Mouse (Mus musculus): ENCODE measurements around the gene Agtr1a. TPM values are rescaled to one million over a fixed set of nuclear protein-coding genes. Genes with fewer than 3 reads are reported as not detected.

The Agtr1a gene
- total and polyA plus RNA-seq, 2 experiments: 45.2 to 86.5 TPM

DNA sequence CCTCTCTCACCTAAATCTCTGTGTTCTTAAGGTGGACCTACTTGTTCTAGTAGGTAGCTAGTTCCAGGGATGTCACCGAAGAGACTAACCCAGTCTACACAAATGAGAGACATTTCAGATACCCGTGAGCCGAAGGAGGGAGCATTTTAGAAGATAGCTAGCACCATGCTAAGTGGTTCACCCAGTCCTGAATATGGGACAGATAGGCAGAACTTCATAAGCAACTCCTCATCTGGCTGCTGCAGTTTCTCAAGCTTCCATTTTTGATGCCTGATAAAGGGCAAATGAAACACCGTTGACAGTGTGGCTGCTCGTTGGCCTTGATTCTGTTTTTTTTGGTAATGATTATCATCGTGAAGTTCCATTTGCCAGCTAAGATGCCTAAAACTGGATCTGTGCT is 25.8 kb downstream of the Agtr1a start:
- Histone ChIP-seq H3K9ac (ENCODE audit: low read depth, low read length) (no peak overlapping the region), H3K79me2 (ENCODE audit: control insufficient read depth, insufficient read depth, low read length) (peaks cover 9% of the 10 kb centered on the region; the same call in 1 of the 2 replicates), H3K4me3 (ENCODE audit: insufficient read depth, low read depth, low read length) (no peak overlapping the region), H3K27me3 (ENCODE audit: control insufficient read depth, insufficient read depth, low read length) (no peaks in the 10 kb centered on the region), H3K27ac (replicated peaks; ENCODE audit: insufficient read depth, low read depth, low read length) (no peak overlapping the region), H3K36me3 (ENCODE audit: control insufficient read depth, insufficient read depth, low read length) (no peaks in the 10 kb centered on the region), H3K4me1 (ENCODE audit: control insufficient read depth, insufficient read depth, low read length) (peaks cover 21% of the 10 kb centered on the region)
- 53% methylated on average over 6 of the region's 6 CpGs for WGBS
- TF ChIP-seq POLR2A (IDR thresholded peaks at IDR 0.05; ENCODE audit: extremely low read depth, insufficient read depth, low read length) (no peak), CTCF (IDR thresholded peaks at IDR 0.05; ENCODE audit: low read depth, low read length) (no peak)
- peak; percentile 59 for DNase-seq (ENCODE audit: extremely low read depth, low read depth, low spot score)

- peaks cover 6% of the 10 kb centered on the region; the same call in 1 of the 2 replicates for H3K79me2 ChIP-seq (ENCODE audit: control insufficient read depth, insufficient read depth, low read length)
- no peak for DNase-seq (ENCODE audit: extremely low read depth, low read depth, low spot score)
- 70% methylated on average over 11 of the region's 11 CpGs for WGBS
- H3K4me3 ChIP-seq (ENCODE audit: insufficient read depth, low read depth, low read length): no peak overlapping the region
- H3K9ac ChIP-seq (ENCODE audit: low read depth, low read length): no peak overlapping the region
- peaks cover 16% of the 10 kb centered on the region for H3K4me1 ChIP-seq (ENCODE audit: control insufficient read depth, insufficient read depth, low read length)
- no peaks in the 10 kb centered on the region for H3K27me3 ChIP-seq (ENCODE audit: control insufficient read depth, insufficient read depth, low read length)
- H3K27ac ChIP-seq (replicated peaks; ENCODE audit: insufficient read depth, low read depth, low read length): no peak overlapping the region
- peaks cover 3% of the 10 kb centered on the region for H3K36me3 ChIP-seq (ENCODE audit: control insufficient read depth, insufficient read depth, low read length)
- TF ChIP-seq POLR2A (IDR thresholded peaks at IDR 0.05; ENCODE audit: extremely low read depth, insufficient read depth, low read length): no peak
- no peak for TF ChIP-seq CTCF (IDR thresholded peaks at IDR 0.05; ENCODE audit: low read depth, low read length)
Measured at GRCm38 (mm10) chr13:30364097-30364625, 27.9 kb downstream of the Agtr1a start.

GRCm38 (mm10) chr13:30364780-30365179 is 28.5 kb downstream of the Agtr1a start:
- peaks cover 14% of the 10 kb centered on the region for H3K4me1 ChIP-seq (ENCODE audit: control insufficient read depth, insufficient read depth, low read length)
- WGBS: 81% methylated on average over 9 of the region's 9 CpGs
- no peak for TF ChIP-seq POLR2A (IDR thresholded peaks at IDR 0.05; ENCODE audit: extremely low read depth, insufficient read depth, low read length)
- TF ChIP-seq CTCF (IDR thresholded peaks at IDR 0.05; ENCODE audit: low read depth, low read length): no peak
- no peak for DNase-seq (ENCODE audit: extremely low read depth, low read depth, low spot score)
- H3K9ac ChIP-seq (ENCODE audit: low read depth, low read length): no peak overlapping the region
- H3K79me2 ChIP-seq (ENCODE audit: control insufficient read depth, insufficient read depth, low read length): peaks cover 6% of the 10 kb centered on the region; the same call in 1 of the 2 replicates
- H3K27ac ChIP-seq (replicated peaks; ENCODE audit: insufficient read depth, low read depth, low read length): no peak overlapping the region
- H3K27me3 ChIP-seq (ENCODE audit: control insufficient read depth, insufficient read depth, low read length): no peaks in the 10 kb centered on the region
- H3K4me3 ChIP-seq (ENCODE audit: insufficient read depth, low read depth, low read length): no peak overlapping the region
- peaks cover 6% of the 10 kb centered on the region for H3K36me3 ChIP-seq (ENCODE audit: control insufficient read depth, insufficient read depth, low read length)

DNA sequence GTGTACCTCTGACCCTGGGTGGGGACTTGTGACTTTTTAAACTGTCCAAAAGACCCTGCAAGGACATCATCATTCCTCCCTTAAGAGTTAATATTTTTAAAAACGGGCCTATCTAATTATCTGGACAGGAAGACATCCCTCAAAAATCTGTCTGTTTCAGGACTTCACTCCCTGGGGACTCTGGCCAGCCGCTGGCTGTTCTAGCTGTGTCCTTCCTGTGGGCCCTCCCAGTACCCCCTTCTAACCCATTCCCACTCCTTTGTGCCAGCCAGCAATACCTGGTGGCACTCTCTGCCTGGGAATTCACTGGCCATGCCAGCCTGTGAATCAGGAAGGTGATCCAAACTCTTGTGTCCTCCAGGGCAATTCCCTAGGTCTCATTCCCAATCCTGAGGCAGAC is 29.1 kb downstream of the Agtr1a start:
- Histone ChIP-seq H3K9ac (ENCODE audit: low read depth, low read length) (no peak overlapping the region), H3K27ac (replicated peaks; ENCODE audit: insufficient read depth, low read depth, low read length) (no peak overlapping the region), H3K27me3 (ENCODE audit: control insufficient read depth, insufficient read depth, low read length) (no peaks in the 10 kb centered on the region), H3K79me2 (ENCODE audit: control insufficient read depth, insufficient read depth, low read length) (peaks cover 6% of the 10 kb centered on the region; the same call in 1 of the 2 replicates), H3K36me3 (ENCODE audit: control insufficient read depth, insufficient read depth, low read length) (peaks cover 6% of the 10 kb centered on the region), H3K4me1 (ENCODE audit: control insufficient read depth, insufficient read depth, low read length) (peaks cover 10% of the 10 kb centered on the region), H3K4me3 (ENCODE audit: insufficient read depth, low read depth, low read length) (no peak overlapping the region)
- DNase-seq (ENCODE audit: extremely low read depth, low read depth, low spot score): no peak
- no peak for TF ChIP-seq POLR2A (IDR thresholded peaks at IDR 0.05; ENCODE audit: extremely low read depth, insufficient read depth, low read length)
- TF ChIP-seq CTCF (IDR thresholded peaks at IDR 0.05; ENCODE audit: low read depth, low read length): no peak
- WGBS: 67% methylated on average over 2 of the region's 2 CpGs

GRCm38 (mm10) chr13:30368116-30368515 is 31.9 kb downstream of the Agtr1a start:
- H3K9ac ChIP-seq (ENCODE audit: low read depth, low read length): no peak overlapping the region
- DNase-seq (ENCODE audit: extremely low read depth, low read depth, low spot score): no peak
- 70% methylated on average over 8 of the region's 8 CpGs for WGBS

GRCm38 (mm10) chr13:30368746-30369145 is 32.5 kb downstream of the Agtr1a start:
- Histone ChIP-seq H3K27me3 (ENCODE audit: control insufficient read depth, insufficient read depth, low read length) (no peaks in the 10 kb centered on the region), H3K36me3 (ENCODE audit: control insufficient read depth, insufficient read depth, low read length) (peaks cover 6% of the 10 kb centered on the region), H3K27ac (replicated peaks; ENCODE audit: insufficient read depth, low read depth, low read length) (no peak overlapping the region; the same call in 1 of the 2 replicates), H3K4me1 (ENCODE audit: control insufficient read depth, insufficient read depth, low read length) (no peaks in the 10 kb centered on the region), H3K4me3 (ENCODE audit: insufficient read depth, low read depth, low read length) (no peak overlapping the region), H3K9ac (ENCODE audit: low read depth, low read length) (no peak overlapping the region), H3K79me2 (ENCODE audit: control insufficient read depth, insufficient read depth, low read length) (no peaks in the 10 kb centered on the region; the same call in 1 of the 2 replicates)
- WGBS: 69% methylated on average over 2 of the region's 2 CpGs
- DNase-seq (ENCODE audit: extremely low read depth, low read depth, low spot score): no peak
- TF ChIP-seq POLR2A (IDR thresholded peaks at IDR 0.05; ENCODE audit: extremely low read depth, insufficient read depth, low read length) (no peak), CTCF (IDR thresholded peaks at IDR 0.05; ENCODE audit: low read depth, low read length) (no peak)

More at GRCm38 (mm10) chr13:30368116-30368515, 31.9 kb downstream of the Agtr1a start:
- H3K36me3 ChIP-seq (ENCODE audit: control insufficient read depth, insufficient read depth, low read length): peaks cover 6% of the 10 kb centered on the region
- H3K79me2 ChIP-seq (ENCODE audit: control insufficient read depth, insufficient read depth, low read length): no peaks in the 10 kb centered on the region; the same call in 1 of the 2 replicates
- no peak overlapping the region for H3K4me3 ChIP-seq (ENCODE audit: insufficient read depth, low read depth, low read length)
- H3K27me3 ChIP-seq (ENCODE audit: control insufficient read depth, insufficient read depth, low read length): no peaks in the 10 kb centered on the region
- H3K4me1 ChIP-seq (ENCODE audit: control insufficient read depth, insufficient read depth, low read length): no peaks in the 10 kb centered on the region; the same call in 1 of the 2 replicates
- TF ChIP-seq POLR2A (IDR thresholded peaks at IDR 0.05; ENCODE audit: extremely low read depth, insufficient read depth, low read length) (no peak), CTCF (IDR thresholded peaks at IDR 0.05; ENCODE audit: low read depth, low read length) (no peak)
- H3K27ac ChIP-seq (replicated peaks; ENCODE audit: insufficient read depth, low read depth, low read length): no peak overlapping the region
